Mouse (Mus musculus) adrenal gland, adult 8-10 months (tissue): ENCODE results near the gene Zdhhc17. TPM values are rescaled to one million over a fixed set of nuclear protein-coding genes. Genes with fewer than 3 reads are reported as not detected.

Experiments
- DNase-seq: peaks from one replicate; pipeline ENCODE4 v3.0.0; 2022
- total RNA-seq, 4 experiments: library from RNA; stranded (reverse); gene quantifications; 2 replicates each; pipeline ENCODE4 v1.2.4; 2022

Zdhhc17 gene
- total RNA-seq, 4 experiments from 2014 or later = 31.1 to 55.0 (median 45.0) TPM

DNA sequence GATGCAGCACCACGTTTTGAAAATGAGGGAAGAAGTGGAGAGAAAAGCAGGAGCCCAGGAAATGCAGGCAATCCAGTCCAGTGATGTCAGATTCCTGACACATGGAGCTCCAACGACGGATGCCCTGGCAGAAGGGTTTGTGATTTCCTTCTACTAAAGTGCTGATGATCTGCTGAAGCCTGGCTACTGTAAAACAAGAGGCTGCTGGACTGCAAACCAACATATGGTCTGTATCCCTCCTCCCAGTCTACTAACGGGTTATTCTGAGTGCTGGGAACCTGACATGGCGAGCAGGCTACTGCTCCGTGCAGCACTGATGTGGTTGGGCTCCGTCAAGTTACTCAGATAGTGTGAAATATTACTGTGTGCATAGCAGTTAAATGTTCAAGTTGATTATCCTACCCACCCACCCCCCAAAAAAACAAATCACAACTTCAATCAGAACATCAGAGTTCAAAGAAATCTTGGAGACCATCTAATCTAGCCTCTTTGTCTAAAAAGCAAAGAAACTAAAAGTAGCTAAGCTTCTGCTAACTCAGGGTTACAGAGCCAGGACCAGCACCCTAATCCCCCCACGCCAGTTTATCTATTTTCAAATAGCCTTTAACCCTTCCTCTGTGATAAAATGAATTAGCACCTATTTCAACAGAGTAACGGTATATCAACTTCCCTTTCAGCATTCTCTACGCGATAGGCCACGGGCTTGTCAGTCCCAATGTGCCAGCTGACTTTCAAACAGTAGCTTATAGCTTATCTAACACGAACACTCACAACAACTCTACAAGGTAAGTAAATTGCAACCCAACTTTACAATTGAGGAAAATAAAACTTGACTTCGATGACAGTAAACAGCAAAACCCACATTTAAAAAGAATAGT, 4.1 kb downstream of the Zdhhc17 start:
- no peak for DNase-seq

DNA sequence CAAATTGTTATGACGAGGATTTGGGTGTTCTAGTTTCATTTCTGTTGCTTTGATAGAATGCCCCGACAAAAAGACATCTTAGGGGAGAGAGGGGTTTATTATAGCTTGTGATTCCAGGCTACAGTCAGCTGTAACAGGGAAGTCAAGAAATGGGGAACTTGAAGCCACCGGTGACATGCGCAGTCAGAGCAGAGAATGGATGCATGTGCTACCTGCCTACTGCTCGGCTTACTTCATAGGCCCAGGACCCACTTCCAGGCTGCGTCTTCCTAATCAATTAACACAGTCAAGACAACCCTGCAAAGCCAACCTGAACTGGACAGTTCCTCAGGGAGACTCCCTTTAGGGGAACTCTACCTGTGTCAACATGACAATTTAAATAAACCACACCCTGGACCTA, 5.7 kb downstream of the Zdhhc17 start:
- DNase-seq = no peak

- DNase-seq = peak; percentile 31
Observed at GRCm38 (mm10) chr10:110999201-110999600, 10.7 kb downstream of the Zdhhc17 start.

DNA sequence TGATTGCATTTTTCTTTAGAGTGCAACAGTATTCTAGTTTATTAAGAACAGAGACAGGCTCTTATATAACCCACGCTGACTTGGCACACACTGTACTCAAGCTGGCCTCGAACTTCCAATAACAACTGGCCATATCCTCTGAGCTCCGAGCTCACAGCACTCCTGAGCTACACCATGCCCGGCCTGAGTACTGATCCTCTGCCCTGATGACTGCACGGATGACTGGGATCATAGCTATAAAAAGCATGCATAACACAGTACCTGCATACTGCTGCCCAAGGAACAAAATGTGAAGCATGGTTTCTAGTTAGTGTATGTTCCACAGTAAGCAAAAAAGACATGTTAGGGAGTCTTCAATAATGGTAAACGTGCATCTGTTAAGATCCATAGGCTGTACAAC, 12.8 kb downstream of the Zdhhc17 start:
- no peak for DNase-seq

- DNase-seq = no peak
Observed at GRCm38 (mm10) chr10:110994761-110995160, 15.2 kb downstream of the Zdhhc17 start.

- no peak for DNase-seq
Observed at GRCm38 (mm10) chr10:110993249-110993648, 16.7 kb downstream of the Zdhhc17 start.

DNA sequence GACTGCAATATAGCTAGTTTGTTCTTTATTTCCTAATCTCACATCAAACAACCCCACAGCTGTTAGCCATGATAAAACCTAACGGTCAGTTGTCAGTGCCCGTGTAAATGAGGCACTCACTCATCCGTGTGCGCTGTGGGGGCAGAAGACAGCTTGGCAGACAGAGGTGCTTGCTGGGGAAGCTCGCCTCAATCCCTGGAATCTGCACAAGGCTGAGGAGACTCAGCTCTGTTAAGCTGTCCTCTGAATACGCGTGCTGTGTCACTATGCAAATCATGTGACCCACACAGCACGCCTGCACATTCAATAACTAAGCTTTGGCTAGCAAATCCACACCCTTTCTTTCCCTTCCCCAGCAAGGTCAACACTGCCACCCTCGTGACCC, 17.9 kb downstream of the Zdhhc17 start:
- peak; percentile 29 for DNase-seq

DNA sequence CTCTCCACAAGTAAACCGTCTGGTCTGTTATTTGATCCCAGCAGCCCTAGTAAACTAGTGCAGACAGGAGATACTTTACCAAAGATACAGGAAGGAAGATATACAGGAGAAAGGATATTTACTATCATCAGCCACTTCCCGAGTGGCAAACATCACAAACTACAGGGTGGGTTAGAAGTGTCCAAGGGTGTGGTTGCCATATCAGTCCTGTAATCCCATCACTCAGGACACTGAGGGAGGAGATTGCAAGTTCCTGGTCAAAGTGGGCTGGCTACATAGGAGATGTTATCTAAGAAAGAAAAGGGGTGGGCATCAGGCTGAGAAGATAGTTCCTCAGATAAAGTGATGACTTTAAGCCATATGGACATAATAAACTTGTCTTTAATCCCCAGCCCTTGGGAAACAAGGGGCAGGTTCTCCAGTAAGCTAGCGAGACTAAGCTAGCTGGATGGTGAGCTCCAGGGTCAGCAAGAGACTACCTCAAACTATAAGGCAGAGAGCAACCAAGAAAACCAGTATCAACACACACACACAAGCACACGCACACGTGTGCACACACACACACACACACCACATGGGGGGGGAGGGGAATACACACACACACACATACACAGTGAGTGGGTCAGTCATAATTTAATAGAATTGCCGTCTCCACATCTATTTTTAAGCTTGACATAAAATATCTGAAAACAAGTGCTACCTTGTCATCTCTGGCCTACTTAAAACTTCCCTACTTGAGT, 18.5 kb downstream of the Zdhhc17 start:
- no peak for DNase-seq

DNA sequence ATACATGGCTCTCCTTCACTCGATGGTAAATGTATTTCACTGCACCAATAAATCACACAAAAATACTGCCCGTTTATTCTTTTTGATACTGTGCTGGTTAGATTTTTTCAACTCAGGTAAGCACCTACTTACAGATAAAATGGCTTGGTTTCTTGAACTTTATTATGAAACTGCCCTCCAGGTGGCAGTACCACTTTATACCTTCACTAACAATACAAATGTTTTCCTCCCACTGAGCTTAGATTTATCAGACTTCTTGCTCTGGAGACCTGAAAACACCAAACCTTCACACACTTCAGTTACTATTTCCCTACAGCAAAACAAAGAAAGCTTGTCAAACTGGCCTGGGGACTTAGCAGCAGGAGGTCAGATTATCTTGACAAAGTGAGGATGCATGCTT, 20.2 kb downstream of the Zdhhc17 start:
- no peak for DNase-seq

DNA sequence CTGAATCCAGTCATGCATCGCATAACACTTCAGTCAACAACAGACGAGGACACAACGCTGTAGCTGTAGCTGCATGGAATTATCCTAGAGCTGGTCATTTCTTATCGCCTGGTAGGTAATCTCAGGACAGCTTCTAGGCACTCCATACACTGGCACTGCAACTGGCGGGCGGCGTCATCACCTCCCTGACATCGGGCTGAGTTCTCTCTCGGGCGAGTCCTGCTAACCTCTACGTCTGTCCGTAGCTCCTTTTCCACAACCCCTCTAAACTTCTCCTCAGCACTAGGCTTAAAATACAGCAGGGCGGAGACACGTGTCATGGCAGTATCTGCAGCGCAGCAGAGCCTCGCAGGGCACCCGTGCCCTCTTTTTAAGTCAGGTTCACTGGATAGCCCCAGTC, 23.3 kb downstream of the Zdhhc17 start:
- DNase-seq = no peak

DNA sequence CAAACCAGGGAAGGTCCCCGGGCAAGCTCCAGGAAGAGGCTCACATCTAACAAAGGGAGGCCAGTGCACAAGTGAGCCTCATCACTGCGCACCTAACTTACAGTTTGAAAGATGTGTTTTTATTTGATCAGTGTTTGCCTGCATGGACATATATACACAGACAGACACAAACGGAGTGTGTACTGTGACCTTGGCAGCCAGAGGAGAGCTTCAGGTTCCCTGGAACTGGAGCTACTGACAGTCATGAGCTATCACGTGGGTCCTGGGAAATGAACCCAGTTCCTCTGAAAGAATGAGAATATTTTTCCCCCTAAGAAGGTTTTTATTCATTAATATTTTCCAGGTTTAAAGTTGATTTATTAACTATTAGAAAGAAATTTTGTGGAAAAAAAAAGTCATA, 27.2 kb downstream of the Zdhhc17 start:
- no peak for DNase-seq

DNA sequence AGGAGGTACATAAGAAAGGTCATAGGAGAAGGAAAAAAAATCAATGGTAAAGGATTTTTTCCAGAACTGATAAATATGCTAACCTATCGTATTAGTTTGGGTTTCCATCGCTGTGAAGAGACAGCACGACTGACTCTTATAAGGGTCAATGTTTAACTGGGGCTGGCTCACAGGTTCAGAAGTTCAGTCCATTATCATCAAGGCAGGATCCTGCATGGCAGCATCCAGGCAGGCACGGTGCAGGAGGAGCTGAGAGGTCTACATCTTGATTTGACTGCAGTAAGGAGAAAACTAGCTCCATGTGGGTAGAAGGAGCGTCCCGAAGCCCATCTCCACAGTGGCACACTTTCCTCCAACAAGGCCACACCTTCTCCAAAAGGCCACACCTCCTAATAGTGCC, 29.5 kb downstream of the Zdhhc17 start:
- no peak for DNase-seq

DNA sequence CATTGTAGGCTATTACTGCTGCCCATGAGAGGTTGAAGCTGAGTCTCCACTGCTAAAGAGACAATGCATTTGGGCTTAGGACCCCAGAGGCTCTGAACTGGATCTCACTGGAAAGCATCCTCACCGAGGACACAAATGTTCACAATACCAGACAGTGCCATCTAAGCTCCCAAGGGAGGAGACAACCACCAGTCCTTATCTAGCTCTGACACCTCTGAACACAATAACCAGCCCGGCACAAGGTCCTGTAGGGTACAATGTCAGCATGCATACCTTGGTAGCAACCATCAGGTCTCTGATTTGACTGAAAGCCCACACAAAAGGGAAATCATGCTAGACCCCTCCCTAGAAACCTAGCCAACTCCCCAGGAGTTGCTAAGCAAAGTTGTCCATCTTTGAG, 30.5 kb downstream of the Zdhhc17 start:
- no peak for DNase-seq

GRCm38 (mm10) chr10:110977379-110977778, 32.6 kb downstream of the Zdhhc17 start:
- DNase-seq = no peak

GRCm38 (mm10) chr10:110976046-110976445, 33.9 kb downstream of the Zdhhc17 start:
- no peak for DNase-seq

DNA sequence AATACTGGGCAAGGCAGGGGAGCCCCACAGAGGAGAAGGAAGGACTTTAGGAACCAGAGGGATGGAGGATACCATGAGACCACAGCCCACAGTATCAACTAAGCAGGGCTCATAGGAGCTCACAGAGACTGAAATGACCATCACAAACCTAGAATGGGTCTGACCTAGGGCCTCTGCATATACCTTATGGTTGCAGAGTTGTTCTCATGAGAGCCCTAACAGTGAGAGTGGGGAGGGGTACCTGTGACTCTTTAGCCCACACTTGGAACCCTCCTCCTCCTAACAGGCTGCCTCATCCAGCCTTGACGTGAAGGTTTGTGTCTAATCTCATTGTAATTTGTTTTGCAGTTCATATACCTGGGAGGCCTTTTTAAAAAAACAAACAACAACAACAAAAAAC, 35.1 kb downstream of the Zdhhc17 start:
- DNase-seq = no peak

DNA sequence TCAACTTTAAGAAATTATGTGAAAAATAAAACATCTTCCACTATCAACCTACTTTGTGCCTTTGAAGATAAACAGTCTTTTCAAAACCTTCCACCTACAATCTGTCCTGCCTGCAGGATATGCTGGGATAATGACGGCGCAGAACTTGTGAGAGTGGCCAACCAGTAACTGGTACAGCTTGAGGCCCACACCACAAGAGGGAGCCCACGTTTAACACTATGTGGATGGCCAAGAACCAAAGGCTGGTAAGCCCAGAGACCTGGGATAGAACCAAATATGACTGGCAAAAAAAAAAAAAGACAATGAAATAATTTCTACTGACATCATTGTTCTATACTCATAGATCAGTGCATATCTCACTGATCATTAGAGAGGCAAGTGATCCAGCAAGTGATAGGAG, 35.5 kb downstream of the Zdhhc17 start:
- DNase-seq = no peak

DNA sequence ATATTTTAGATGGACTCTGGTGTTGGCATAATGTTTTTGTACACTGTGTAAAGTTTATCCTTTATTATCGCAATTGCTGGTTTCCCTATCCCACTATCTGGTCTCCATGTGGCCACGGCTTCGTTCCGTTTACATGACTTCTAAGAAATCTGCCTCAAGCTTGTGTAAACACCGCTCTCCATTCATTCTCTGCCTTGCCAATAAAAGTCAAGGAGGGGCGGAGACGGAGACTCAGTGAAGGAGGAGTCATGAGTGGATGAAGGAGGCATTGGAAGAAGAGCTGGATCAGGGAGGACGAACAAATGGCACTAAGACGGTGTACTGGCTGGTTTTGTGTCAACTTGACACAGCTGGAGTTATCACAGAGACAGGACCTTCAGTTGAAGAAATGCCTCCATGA, 37.9 kb downstream of the Zdhhc17 start:
- DNase-seq = no peak

DNA sequence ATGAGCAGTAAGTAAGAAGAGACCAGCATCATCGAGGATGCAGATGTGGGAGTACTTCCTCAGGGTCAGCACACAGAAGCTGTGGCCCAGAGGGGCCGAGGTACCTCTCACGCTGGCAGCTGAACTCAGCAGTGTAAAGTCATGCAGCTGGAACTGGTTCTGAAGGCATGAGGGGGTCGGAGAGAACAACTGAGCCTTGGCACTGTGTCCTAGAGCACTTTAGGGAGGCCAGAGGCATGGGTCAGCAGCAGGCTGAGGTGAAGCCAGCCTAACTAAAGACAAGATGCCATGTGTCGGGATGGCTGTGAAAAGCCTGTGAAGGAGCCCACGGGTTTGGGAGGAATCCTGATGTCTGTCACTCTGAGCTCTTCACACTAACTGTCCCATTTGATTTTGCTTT, 38.5 kb downstream of the Zdhhc17 start:
- no peak for DNase-seq

GRCm38 (mm10) chr10:110971044-110971443, 38.9 kb downstream of the Zdhhc17 start:
- DNase-seq = no peak

DNA sequence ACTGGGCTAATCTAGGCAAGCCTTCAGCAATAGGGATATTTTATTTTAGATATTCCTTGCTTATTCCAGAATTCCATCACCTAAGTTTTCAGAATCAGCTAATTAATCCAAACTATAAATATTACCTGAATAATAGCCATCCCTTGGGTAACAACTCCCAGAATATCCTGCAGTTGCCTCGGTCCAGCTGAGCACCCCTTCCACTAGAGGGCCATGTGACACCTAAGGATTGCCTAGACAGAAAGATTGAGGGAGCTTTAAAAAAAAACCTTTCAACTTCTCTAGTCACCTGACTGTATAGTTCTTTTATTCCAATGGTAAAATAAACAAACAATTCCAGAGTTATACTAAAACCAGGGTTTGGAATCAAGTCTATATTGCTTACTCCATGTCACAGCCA, 47.8 kb downstream of the Zdhhc17 start:
- DNase-seq = no peak

DNA sequence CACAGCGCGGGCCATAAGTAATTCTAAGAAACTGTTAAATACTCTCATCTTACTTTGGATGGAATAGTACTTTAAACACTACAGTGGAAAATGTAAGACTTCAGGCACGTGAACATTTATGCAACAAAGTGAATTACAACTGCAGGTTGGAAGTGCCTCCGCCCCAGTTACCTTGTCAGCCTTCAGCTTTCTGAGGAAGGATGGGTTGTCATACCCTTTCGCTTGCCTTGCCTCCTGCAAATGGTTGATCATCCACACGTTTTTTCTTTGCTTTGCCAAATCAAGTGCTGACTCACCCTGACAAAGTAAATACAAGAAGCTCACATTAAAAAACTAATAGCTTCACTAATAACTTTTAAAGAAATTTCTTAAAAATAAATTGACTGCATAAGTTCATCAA, 49.1 kb downstream of the Zdhhc17 start:
- DNase-seq = no peak

GRCm38 (mm10) chr10:110959781-110960180, 50.2 kb downstream of the Zdhhc17 start:
- no peak for DNase-seq

DNA sequence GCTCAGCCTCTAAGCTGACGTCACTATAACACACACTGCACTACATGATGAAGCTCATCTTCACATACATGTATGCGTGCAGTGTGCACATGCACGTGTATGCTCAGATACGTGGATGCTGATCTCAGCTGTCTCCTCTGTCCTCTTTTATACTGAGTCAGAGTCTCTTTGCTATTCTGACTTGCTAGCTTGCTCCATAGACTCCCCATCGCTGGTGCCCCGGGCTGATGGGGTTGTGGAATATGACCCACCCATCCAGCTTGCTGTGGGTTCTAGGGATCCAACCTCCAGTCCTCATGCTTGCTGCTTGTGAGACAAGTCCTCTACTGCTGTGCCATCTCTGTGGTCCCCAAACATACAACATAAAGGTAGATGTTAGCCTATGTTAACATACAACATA, 51.1 kb downstream of the Zdhhc17 start:
- DNase-seq = no peak
